Mouse (Mus musculus) CH12.LX (cell line): Measurements from ENCODE around the gene Mfap2.

Source experiments
- CHD2 ChIP-seq: IDR thresholded peaks from 2 replicates; pipeline ENCODE4 v1.6.1; 2011; ENCODE audit warnings: low read length, improper control_type of control experiment
- CTCF ChIP-seq, 2 experiments: IDR thresholded peaks in 1 of 2; conservative IDR thresholded peaks in 1 of 2; 2 replicates each; pipeline ENCODE4 v1.5.1; 2011 to 2012; ENCODE audit warnings: low read depth in 2 of 2, low read length in 2 of 2, improper control_type of control experiment in 1 of 2, inconsistent platforms in 1 of 2, mild to moderate bottlenecking in 1 of 2, moderate library complexity in 1 of 2
- E2F4 ChIP-seq: IDR thresholded peaks from 2 replicates; pipeline ENCODE4 v1.6.1; 2011; ENCODE audit warnings: low read depth, low read length, improper control_type of control experiment; ENCODE audit not compliant: insufficient replicate concordance
- JUND ChIP-seq: conservative IDR thresholded peaks from 2 replicates; pipeline ENCODE4 v1.6.1; 2011; ENCODE audit warnings: low read depth, low read length, improper control_type of control experiment
- KAT2A ChIP-seq: IDR thresholded peaks from 2 replicates; pipeline ENCODE4 v1.6.1; 2012; ENCODE audit warnings: low read length, improper control_type of control experiment, inconsistent platforms; ENCODE audit not compliant: insufficient replicate concordance
- MEF2A ChIP-seq: IDR thresholded peaks from 2 replicates; pipeline ENCODE4 v1.6.1; 2014; ENCODE audit warnings: low read depth, mild to moderate bottlenecking, inconsistent platforms, low read length, improper control_type of control experiment, borderline replicate concordance
- NRF1 ChIP-seq: IDR thresholded peaks from 2 replicates; pipeline ENCODE4 v1.6.1; 2014; ENCODE audit warnings: low read depth, mild to moderate bottlenecking, inconsistent platforms, low read length, improper control_type of control experiment, moderate library complexity
- POLR2A ChIP-seq: IDR thresholded peaks from 2 replicates; pipeline ENCODE4 v1.6.1; 2011; ENCODE audit warnings: low read depth, mild to moderate bottlenecking, improper control_type of control experiment, low read length
- SIN3A ChIP-seq: IDR thresholded peaks from 2 replicates; pipeline ENCODE4 v1.6.1; 2012; ENCODE audit warnings: low read length, improper control_type of control experiment, inconsistent platforms
- SMC3 ChIP-seq: IDR thresholded peaks from 2 replicates; pipeline ENCODE4 v1.6.1; 2011; ENCODE audit warnings: low read depth, low read length, improper control_type of control experiment
- TCF12 ChIP-seq: IDR thresholded peaks from 2 replicates; pipeline ENCODE4 v1.6.1; 2014; ENCODE audit warnings: low read depth, mild to moderate bottlenecking, inconsistent platforms, low read length, improper control_type of control experiment
- UBTF ChIP-seq: IDR thresholded peaks from 2 replicates; pipeline ENCODE4 v1.6.1; 2012; ENCODE audit warnings: low read depth, mild to moderate bottlenecking, inconsistent platforms, low read length, improper control_type of control experiment, moderate library complexity
- USF1 ChIP-seq: IDR thresholded peaks from 2 replicates; pipeline ENCODE4 v1.6.1; 2014; ENCODE audit warnings: low read depth, mild to moderate bottlenecking, inconsistent platforms, low read length, improper control_type of control experiment
- ZC3H11A ChIP-seq: IDR thresholded peaks from 2 replicates; pipeline ENCODE4 v1.6.1; 2012; ENCODE audit warnings: low read depth, mild to moderate bottlenecking, inconsistent platforms, low read length, improper control_type of control experiment

- TF ChIP-seq POLR2A (no peak), JUND (no peak), SIN3A (no peak), MEF2A (no peak), USF1 (no peak), CTCF (conservative IDR thresholded peaks at IDR 0.05 in 1 of 2, IDR thresholded peaks at IDR 0.05 in 1 of 2; ENCODE audit: low read depth in 2 of 2, low read length in 2 of 2) (no peak), ZC3H11A (no peak), NRF1 (no peak), CHD2 (no peak), E2F4 (no peak), TCF12 (no peak), SMC3 (no peak), KAT2A (no peak), UBTF (no peak)
These were observed 767 bp downstream of the Mfap2 start for GRCm38 (mm10) chr4:141010941-141011429.
